Mouse (Mus musculus) kidney, embryonic 14.5 days (tissue): ENCODE data around the gene Slc13a4. TPM values are rescaled to one million over a fixed set of nuclear protein-coding genes. Genes with fewer than 3 reads are reported as not detected.

Experiments
- ATAC-seq: fragments of 200-750 bp; cut with Nextera tagmentation; 2 replicates; pipeline ENCODE4 v1.8.0; 2017; ENCODE audit warnings: moderate number of reproducible peaks, mild to moderate bottlenecking, moderate TSS enrichment, moderate library complexity; ENCODE audit not compliant: low FRiP score, low TSS enrichment
- H3K27ac ChIP-seq: fragments of 300-500 bp; sonication (generic); 2 replicates; pipeline ENCODE4 v1.5.1; 2014; ENCODE audit warnings: low read depth, mild to moderate bottlenecking, low read length, moderate library complexity, mixed read lengths
- H3K27me3 ChIP-seq: fragments of 300-500 bp; sonication (generic); 2 replicates; pipeline ENCODE4 v1.6.1; 2014; ENCODE audit warnings: mild to moderate bottlenecking, low read length; ENCODE audit not compliant: control insufficient read depth, insufficient read depth
- H3K36me3 ChIP-seq: fragments of 300-500 bp; sonication (generic); 2 replicates; pipeline ENCODE4 v1.6.1; 2014; ENCODE audit warnings: low read length, mixed read lengths; ENCODE audit not compliant: control insufficient read depth, insufficient read depth
- H3K4me1 ChIP-seq: fragments of 300-500 bp; sonication (generic); 2 replicates; pipeline ENCODE4 v1.6.1; 2014; ENCODE audit warnings: low read length, mixed read lengths; ENCODE audit not compliant: control insufficient read depth, insufficient read depth
- H3K4me2 ChIP-seq: fragments of 300-500 bp; sonication (generic); replicated peaks from 2 replicates; pipeline ENCODE4 v1.6.1; 2014; ENCODE audit warnings: low read depth, mild to moderate bottlenecking, low read length
- H3K4me3 ChIP-seq: fragments of 300-500 bp; sonication (generic); 2 replicates; pipeline ENCODE4 v1.5.1; 2014; ENCODE audit warnings: mild to moderate bottlenecking, low read length
- H3K9ac ChIP-seq: fragments of 300-500 bp; sonication (generic); 2 replicates; pipeline ENCODE4 v1.6.1; 2014; ENCODE audit warnings: low read depth, mild to moderate bottlenecking, low read length, moderate library complexity
- H3K9me3 ChIP-seq: fragments of 300-500 bp; sonication (generic); 2 replicates; pipeline ENCODE4 v1.6.1; 2016; ENCODE audit warnings: low read length; ENCODE audit not compliant: control insufficient read depth
- WGBS: fragments of 180-500 bp; shearing (Covaris S2); extraction: QIAGEN DNeasy Blood & Tissue Kit; methylation state at CpG from one replicate; pipeline ENCODE4 v1.1.7; 2014; 5-methylcytosine and 5-hydroxymethylcytosine counted together
- polyA plus RNA-seq: library from polyadenylated mRNA; unstranded; fragments of >200 nt; fragmentation: Nextera tagmentation; extraction: Ambion mirVana; gene quantifications from 2 replicates; pipeline ENCODE4 v1.2.1, GENCODE M21; 2014

Slc13a4 gene
- polyA plus RNA-seq, 1 experiment from 2014 or later: 0.05 TPM

- no peak overlapping the region for H3K4me3 ChIP-seq
- peaks cover 72% of the 10 kb centered on the region for H3K36me3 ChIP-seq
- no peak overlapping the region for H3K9ac ChIP-seq
- WGBS: 80% methylated on average over 9 of the region's 9 CpGs
- H3K9me3 ChIP-seq: no peaks in the 10 kb centered on the region
- no peak overlapping the region for H3K27ac ChIP-seq
- H3K4me2 ChIP-seq: no peak overlapping the region
- no peaks in the 10 kb centered on the region for H3K4me1 ChIP-seq
- no peaks in the 10 kb centered on the region for H3K27me3 ChIP-seq
- no peak for ATAC-seq
These were observed 63.9 kb downstream of the Slc13a4 start for GRCm38 (mm10) chr6:35243989-35244388.

GRCm38 (mm10) chr6:35243252-35243651, 64.7 kb downstream of the Slc13a4 start:
- Histone ChIP-seq H3K27me3 (no peaks in the 10 kb centered on the region), H3K9ac (no peak overlapping the region), H3K4me1 (no peaks in the 10 kb centered on the region), H3K4me3 (no peak overlapping the region), H3K27ac (no peak overlapping the region), H3K4me2 (no peak overlapping the region), H3K36me3 (peaks cover 79% of the 10 kb centered on the region), H3K9me3 (no peaks in the 10 kb centered on the region)
- ATAC-seq: no peak; the same call in 1 of the 2 replicates
- 96% methylated on average over 4 of the region's 4 CpGs for WGBS

GRCm38 (mm10) chr6:35236108-35236785, 71.7 kb downstream of the Slc13a4 start:
- H3K4me1 ChIP-seq: no peaks in the 10 kb centered on the region
- 91% methylated on average over 9 of the region's 9 CpGs for WGBS
- H3K36me3 ChIP-seq: peaks cover 82% of the 10 kb centered on the region
- H3K9me3 ChIP-seq: no peaks in the 10 kb centered on the region
- H3K4me3 ChIP-seq: no peak overlapping the region
- H3K27me3 ChIP-seq: no peaks in the 10 kb centered on the region
- no peak for ATAC-seq
- H3K9ac ChIP-seq: no peak overlapping the region
- H3K4me2 ChIP-seq: no peak overlapping the region
- H3K27ac ChIP-seq: no peak overlapping the region

GRCm38 (mm10) chr6:35229415-35229814, 78.5 kb downstream of the Slc13a4 start:
- Histone ChIP-seq H3K4me1 (no peaks in the 10 kb centered on the region), H3K9me3 (no peaks in the 10 kb centered on the region), H3K27me3 (no peaks in the 10 kb centered on the region), H3K9ac (no peak overlapping the region), H3K4me2 (no peak overlapping the region), H3K27ac (no peak overlapping the region), H3K4me3 (no peak overlapping the region), H3K36me3 (peaks cover 73% of the 10 kb centered on the region)
- WGBS: 90% methylated on average over 1 of the region's 1 CpGs
- ATAC-seq: no peak

GRCm38 (mm10) chr6:35225696-35226095, 82.2 kb downstream of the Slc13a4 start:
- Histone ChIP-seq H3K27ac (no peak overlapping the region), H3K4me2 (no peak overlapping the region), H3K4me1 (no peaks in the 10 kb centered on the region), H3K36me3 (peaks cover 72% of the 10 kb centered on the region), H3K27me3 (no peaks in the 10 kb centered on the region), H3K9ac (no peak overlapping the region), H3K9me3 (no peaks in the 10 kb centered on the region), H3K4me3 (no peak overlapping the region)
- WGBS: 96% methylated on average over 4 of the region's 4 CpGs
- no peak for ATAC-seq

Other genes with a start within 250 kb of the Slc13a4 start
- gene Cnot4, start 174.4 kb downstream of the Slc13a4 start, polyA plus RNA-seq: 26.3 and 33.2 TPM in 2 replicates
- gene Nup205, start 130.7 kb downstream of the Slc13a4 start, polyA plus RNA-seq: 30.5 and 53.7 TPM in 2 replicates
- not detected in 2 replicates for gene Fam180a, start 18.0 kb upstream of the Slc13a4 start, polyA plus RNA-seq
- gene Mtpn, start 231.8 kb upstream of the Slc13a4 start, polyA plus RNA-seq: 79.1 and 131 TPM in 2 replicates